Mouse (Mus musculus): ENCODE measurements around the gene Cluh.

Gene Cluh

GRCm38 (mm10) chr11:74692151-74692550 lies 42.9 kb downstream of the Cluh start:
- DNase-seq = no peak

- no peak for DNase-seq
Measured at GRCm38 (mm10) chr11:74699505-74699904, 50.2 kb downstream of the Cluh start.

- DNase-seq = no peak
Measured at GRCm38 (mm10) chr11:74704068-74704467, 54.8 kb downstream of the Cluh start.

GRCm38 (mm10) chr11:74708781-74709180 lies 59.5 kb downstream of the Cluh start:
- DNase-seq = no peak

- DNase-seq = no peak
Measured at GRCm38 (mm10) chr11:74710671-74711070, 61.4 kb downstream of the Cluh start.

- DNase-seq = no peak
Measured at GRCm38 (mm10) chr11:74715971-74716525, 66.8 kb downstream of the Cluh start.
